Mouse (Mus musculus): Measurements from ENCODE around the gene Gm815.

The Gm815 gene

GRCm38 (mm10) chr19:26885616-26886015 lies at the start of gene Gm815:
Gene Gm815, plus strand, starts transcription at chr19:26885881.
- DNase-seq, result no peak

- DNase-seq, result no peak
Measured at GRCm38 (mm10) chr19:26837626-26838025, 48.1 kb upstream of the Gm815 start.

GRCm38 (mm10) chr19:26843896-26844295 lies 41.8 kb upstream of the Gm815 start:
- no peak for DNase-seq

GRCm38 (mm10) chr19:26844813-26845212 lies 40.9 kb upstream of the Gm815 start:
- no peak for DNase-seq

GRCm38 (mm10) chr19:26845276-26846016 lies 40.2 kb upstream of the Gm815 start:
- peak; percentile 78 for DNase-seq

- no peak for DNase-seq
Measured at GRCm38 (mm10) chr19:26846017-26846285, 39.7 kb upstream of the Gm815 start.

GRCm38 (mm10) chr19:26851017-26851782 lies 34.5 kb upstream of the Gm815 start:
- no peak for DNase-seq

GRCm38 (mm10) chr19:26852325-26852900 lies 33.3 kb upstream of the Gm815 start:
- no peak for DNase-seq

- no peak for DNase-seq
Measured at GRCm38 (mm10) chr19:26853701-26854282, 31.9 kb upstream of the Gm815 start.

- DNase-seq, result no peak
Measured at GRCm38 (mm10) chr19:26854661-26855060, 31.0 kb upstream of the Gm815 start.

- DNase-seq, result no peak
Measured at GRCm38 (mm10) chr19:26855152-26855551, 30.5 kb upstream of the Gm815 start.

GRCm38 (mm10) chr19:26858427-26859194 lies 27.1 kb upstream of the Gm815 start:
- no peak for DNase-seq

GRCm38 (mm10) chr19:26859195-26859570 lies 26.5 kb upstream of the Gm815 start:
- DNase-seq, result no peak

- DNase-seq, result no peak
Measured at GRCm38 (mm10) chr19:26863662-26864061, 22.0 kb upstream of the Gm815 start.

- DNase-seq, result no peak
Measured at GRCm38 (mm10) chr19:26864975-26865690, 20.5 kb upstream of the Gm815 start.

- no peak for DNase-seq
Measured at GRCm38 (mm10) chr19:26865736-26866135, 19.9 kb upstream of the Gm815 start.

- no peak for DNase-seq
Measured at GRCm38 (mm10) chr19:26869591-26869990, 16.1 kb upstream of the Gm815 start.

GRCm38 (mm10) chr19:26870280-26870679 lies 15.4 kb upstream of the Gm815 start:
- no peak for DNase-seq

GRCm38 (mm10) chr19:26871096-26871495 lies 14.6 kb upstream of the Gm815 start:
- no peak for DNase-seq

- no peak for DNase-seq
Measured at GRCm38 (mm10) chr19:26872886-26873285, 12.8 kb upstream of the Gm815 start.

- DNase-seq, result no peak
Measured at GRCm38 (mm10) chr19:26875601-26876000, 10.1 kb upstream of the Gm815 start.

- DNase-seq, result no peak
Measured at GRCm38 (mm10) chr19:26877180-26877775, 8.4 kb upstream of the Gm815 start.

Measured in cerebellum, adult 11 months (tissue).